Mouse (Mus musculus) liver, adult 2 months (tissue): Measurements from ENCODE around the gene Olfr745.

Experiments
- CTCF ChIP-seq: fragments of 200-500 bp; IDR thresholded peaks from 2 replicates; pipeline ENCODE4 v1.5.1; 2011; ENCODE audit warnings: low read depth, low read length, control low read depth
- POLR2A ChIP-seq: fragments of 200-500 bp; IDR thresholded peaks from 2 replicates; pipeline ENCODE4 v1.6.1; 2011; ENCODE audit warnings: low read length, control low read depth; ENCODE audit not compliant: insufficient read depth; ENCODE audit errors: extremely low read depth

GRCm38 (mm10) chr14:50693106-50693505 lies 53.9 kb downstream of the Olfr745 start, which contains the start of gene Olfr747:
- TF ChIP-seq POLR2A (no peak), CTCF (no peak)
